Comparison of ENCODE assay signal across 9 mouse cellular contexts in the genomic region with DNA sequence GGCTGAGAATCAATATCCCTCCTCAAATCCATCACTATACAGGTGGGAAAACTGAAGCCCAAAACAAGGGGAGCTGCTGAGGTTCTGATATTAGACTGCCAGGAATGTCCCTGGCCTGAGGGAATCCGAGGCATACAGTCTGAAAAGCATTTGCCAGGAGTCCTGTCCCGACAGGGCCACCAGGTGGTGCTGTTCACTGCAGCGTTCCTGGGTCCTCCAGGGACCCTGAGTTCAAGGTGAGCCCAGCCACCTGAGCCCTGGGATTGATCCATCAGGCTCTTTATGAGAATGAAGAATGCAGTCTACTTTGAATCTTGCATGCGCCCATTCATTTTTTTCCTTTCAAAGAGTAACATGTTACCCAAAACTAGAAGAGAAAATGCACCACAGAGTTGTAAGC. TPM values are rescaled to one million over a fixed set of nuclear protein-coding genes. Genes with fewer than 3 reads are reported as not detected.
DNase-seq lines count a peak whose midpoint lies in the region; ATAC-seq and TF ChIP-seq lines count a peak whose summit lies in the region.
"Had no signal": no experiment of that assay in that cellular context is flagged by ENCODE, and none has a peak within 500 bp of the region (broad histone marks: within the 10 kb centered on the region; RNA-seq: fewer than 3 reads in every experiment).

No protein-coding gene starts in this region.

- peak; percentile 43 for TF ChIP-seq CTCF in gastrocnemius, adult 2 months (IDR thresholded peaks at IDR 0.05)
- peak; percentile 67 for TF ChIP-seq CTCF in midbrain, postnatal 0 days (IDR thresholded peaks at IDR 0.05)

- no peak for ATAC-seq in midbrain, postnatal 0 days (ENCODE audit: low FRiP score)
- ATAC-seq in midbrain, embryonic 13.5 days: no peak

- H3K36me3 ChIP-seq in midbrain, postnatal 0 days (ENCODE audit: insufficient read depth, low read length): no peaks in the 10 kb centered on the region
- H3K36me3 ChIP-seq in midbrain, embryonic 13.5 days: no peaks in the 10 kb centered on the region

- H3K9ac ChIP-seq in midbrain, postnatal 0 days (replicated peaks; ENCODE audit: low read length, poor library complexity, severe bottlenecking): no peak overlapping the region
- no peak overlapping the region for H3K9ac ChIP-seq in midbrain, embryonic 13.5 days (replicated peaks)

- no peaks in the 10 kb centered on the region for H3K27me3 ChIP-seq in midbrain, postnatal 0 days (ENCODE audit: insufficient read depth, low read length)
- H3K27me3 ChIP-seq in midbrain, embryonic 13.5 days: no peaks in the 10 kb centered on the region

- no peak for DNase-seq in gastrocnemius, adult 2 months
- no peak for DNase-seq in gastrocnemius, postnatal 4 days (ENCODE audit: low spot score in 2 of 2)
- peak; percentile 33 for DNase-seq in midbrain, postnatal 0 days (ENCODE audit: low spot score)
- peak; percentile 55 for DNase-seq in embryo, embryonic 10 days (ENCODE audit: low spot score)
- DNase-seq in testis, postnatal 10 days (ENCODE audit: low spot score): peak; percentile 57
- no peak for DNase-seq in gastrocnemius, postnatal 25 days
- DNase-seq in retina, embryonic 14.5 days (ENCODE audit: low spot score): no peak

- H3K4me1 ChIP-seq in midbrain, postnatal 0 days (ENCODE audit: insufficient read depth, low read length): no peaks in the 10 kb centered on the region
- H3K4me1 ChIP-seq in midbrain, embryonic 13.5 days (replicated peaks): no peaks in the 10 kb centered on the region

- WGBS in midbrain, postnatal 0 days: 31% methylated on average over 4 of the region's 4 CpGs
- WGBS in midbrain, embryonic 13.5 days: 33% methylated on average over 4 of the region's 4 CpGs

- no peak overlapping the region for H3K27ac ChIP-seq in gastrocnemius, adult 2 months
- H3K27ac ChIP-seq in midbrain, postnatal 0 days (ENCODE audit: low read depth, low read length): no peak overlapping the region
- no peak overlapping the region for H3K27ac ChIP-seq in midbrain, embryonic 13.5 days

- no peak overlapping the region for H3K4me2 ChIP-seq in midbrain, postnatal 0 days (ENCODE audit: low read depth, low read length, poor library complexity, severe bottlenecking)
- H3K4me2 ChIP-seq in midbrain, embryonic 13.5 days (replicated peaks): no peak overlapping the region

- no peaks in the 10 kb centered on the region for H3K9me3 ChIP-seq in midbrain, postnatal 0 days (ENCODE audit: low read length)
- no peaks in the 10 kb centered on the region for H3K9me3 ChIP-seq in midbrain, embryonic 13.5 days

- intact Hi-C loops in gastrocnemius, adult 2 months (cut with DNase I): no loop called here

- H3K4me3 ChIP-seq in gastrocnemius, adult 2 months: no peak overlapping the region
- H3K4me3 ChIP-seq in midbrain, postnatal 0 days (ENCODE audit: low read depth, low read length): no peak overlapping the region
- H3K4me3 ChIP-seq in midbrain, embryonic 13.5 days (replicated peaks): no peak overlapping the region

RNA-seq across cellular contexts. Expression of gene Allc, which starts 3.2 kb away (rescaled TPM):
- total RNA-seq in gastrocnemius, adult 2 months (2021): not detected
- total RNA-seq in gastrocnemius, postnatal 4 days (2021): not detected
- total RNA-seq in midbrain, postnatal 0 days (2014; rRNA removed): 0.16 TPM in 1 of 2 replicates, not detected in the other
- polyA plus RNA-seq in midbrain, postnatal 0 days (2015; fragmentation: Nextera tagmentation; extraction: Ambion mirVana): 0.32 and 0.58 TPM in 2 replicates
- 0.13 TPM in 1 of 2 replicates, not detected in the other for polyA plus RNA-seq in midbrain, embryonic 13.5 days (2015; fragmentation: Nextera tagmentation; extraction: Ambion mirVana)
- total RNA-seq in gastrocnemius, postnatal 25 days (2021): not detected
- polyA plus RNA-seq: large intestine, adult 2 months had no signal

RNA-seq across cellular contexts. Expression of gene Dcdc2c, which starts 26.9 kb away (rescaled TPM):
- total RNA-seq in gastrocnemius, adult 2 months (2021): not detected
- total RNA-seq in gastrocnemius, postnatal 4 days (2021): under 1 TPM; 0.62 to 0.81 TPM
- total RNA-seq in midbrain, postnatal 0 days (2014; rRNA removed): not detected in 2 replicates
- polyA plus RNA-seq in midbrain, postnatal 0 days (2015; fragmentation: Nextera tagmentation; extraction: Ambion mirVana): 0.43 and 0.56 TPM in 2 replicates
- not detected in 2 replicates for polyA plus RNA-seq in midbrain, embryonic 13.5 days (2015; fragmentation: Nextera tagmentation; extraction: Ambion mirVana)
- not detected for total RNA-seq in gastrocnemius, postnatal 25 days (2021)
- polyA plus RNA-seq: large intestine, adult 2 months had no signal

RNA-seq across cellular contexts. Expression of gene Colec11, which starts 44.0 kb away (rescaled TPM):
- under 1 TPM; 0.28 to 0.56 TPM for total RNA-seq in gastrocnemius, adult 2 months (2021)
- total RNA-seq in gastrocnemius, postnatal 4 days (2021): 1 to 10 TPM; 1.1 to 2.2 TPM
- 0.57 and 1.4 TPM in 2 replicates for total RNA-seq in midbrain, postnatal 0 days (2014; rRNA removed)
- 0.85 and 1.1 TPM in 2 replicates for polyA plus RNA-seq in midbrain, postnatal 0 days (2015; fragmentation: Nextera tagmentation; extraction: Ambion mirVana)
- 0.75 and 1.2 TPM in 2 replicates for polyA plus RNA-seq in midbrain, embryonic 13.5 days (2015; fragmentation: Nextera tagmentation; extraction: Ambion mirVana)
- total RNA-seq in gastrocnemius, postnatal 25 days (2021): under 1 TPM; 0.38 to 0.67 TPM

RNA-seq across cellular contexts. Expression of gene Rps7, which starts 56.6 kb away (rescaled TPM):
- total RNA-seq in gastrocnemius, adult 2 months (2021): 100 to 1,000 TPM; 152 to 244 TPM
- 100 to 1,000 TPM; 452 to 563 TPM for total RNA-seq in gastrocnemius, postnatal 4 days (2021)
- total RNA-seq in midbrain, postnatal 0 days (2014; rRNA removed): 844 and 942 TPM in 2 replicates
- 481 and 538 TPM in 2 replicates for polyA plus RNA-seq in midbrain, postnatal 0 days (2015; fragmentation: Nextera tagmentation; extraction: Ambion mirVana)
- polyA plus RNA-seq in midbrain, embryonic 13.5 days (2015; fragmentation: Nextera tagmentation; extraction: Ambion mirVana): 507 and 547 TPM in 2 replicates
- total RNA-seq in gastrocnemius, postnatal 25 days (2021): 100 to 1,000 TPM; 202 to 215 TPM

Comparison
In these comparisons a context has a peak if more than half of its experiments do, and no peak if none do; other contexts are left out.
1. DNase-seq: peak in midbrain, postnatal 0 days (single experiment), embryo, embryonic 10 days (single experiment) and testis, postnatal 10 days (single experiment); none in gastrocnemius, adult 2 months (single experiment), gastrocnemius, postnatal 4 days (0 of 2), gastrocnemius, postnatal 25 days (single experiment) and retina, embryonic 14.5 days (single experiment).